Mouse (Mus musculus) intestine, embryonic 14.5 days (tissue): ENCODE data around the gene Mipol1. TPM values are rescaled to one million over a fixed set of nuclear protein-coding genes. Genes with fewer than 3 reads are reported as not detected.

Source experiments
- ATAC-seq: fragments of 200-750 bp; cut with Nextera tagmentation; replicated peaks from 2 replicates; pipeline ENCODE4 v1.8.0; 2017; ENCODE audit warnings: low read depth, moderate number of reproducible peaks, moderate TSS enrichment, moderate library complexity; ENCODE audit not compliant: low FRiP score, low TSS enrichment
- DNase-seq: peaks from one replicate; pipeline ENCODE4 v3.0.0-alpha.2; 2018; ENCODE audit warnings: low spot score
- H3K27ac ChIP-seq: fragments of 300-500 bp; sonication (generic); 2 replicates; pipeline ENCODE4 v1.5.1; 2014; ENCODE audit warnings: low read depth, mild to moderate bottlenecking, control low read depth
- H3K27me3 ChIP-seq: fragments of 300-500 bp; sonication (generic); replicated peaks from 2 replicates; pipeline ENCODE4 v1.6.1; 2014; ENCODE audit warnings: low read length, control low read depth; ENCODE audit not compliant: control insufficient read depth, insufficient read depth
- H3K36me3 ChIP-seq: fragments of 300-500 bp; sonication (generic); 2 replicates; pipeline ENCODE4 v1.6.1; 2014; ENCODE audit warnings: low read length, control low read depth; ENCODE audit not compliant: control insufficient read depth, insufficient read depth
- H3K4me1 ChIP-seq: fragments of 300-500 bp; sonication (generic); replicated peaks from 2 replicates; pipeline ENCODE4 v1.6.1; 2014; ENCODE audit warnings: low read length, control low read depth, mixed read lengths; ENCODE audit not compliant: control insufficient read depth, insufficient read depth
- H3K4me2 ChIP-seq: fragments of 300-500 bp; sonication (generic); 2 replicates; pipeline ENCODE4 v1.6.1; 2014; ENCODE audit warnings: low read length
- H3K4me3 ChIP-seq: fragments of 300-500 bp; sonication (generic); 2 replicates; pipeline ENCODE4 v1.5.1; 2014; ENCODE audit warnings: low read depth, low read length, control low read depth, mixed read lengths
- H3K9ac ChIP-seq: fragments of 300-500 bp; sonication (generic); 2 replicates; pipeline ENCODE4 v1.6.1; 2014; ENCODE audit warnings: mild to moderate bottlenecking, low read length
- H3K9me3 ChIP-seq: fragments of 300-500 bp; sonication (generic); 2 replicates; pipeline ENCODE4 v1.6.1; 2016; ENCODE audit warnings: low read length, control low read depth; ENCODE audit not compliant: control insufficient read depth
- WGBS: fragments of 180-500 bp; shearing (Covaris S2); extraction: QIAGEN DNeasy Blood & Tissue Kit; methylation state at CpG from one replicate; pipeline ENCODE4 v1.1.7; 2014; 5-methylcytosine and 5-hydroxymethylcytosine counted together
- polyA plus RNA-seq: library from polyadenylated mRNA; unstranded; fragments of >200 nt; fragmentation: Nextera tagmentation; extraction: Ambion mirVana; gene quantifications from 2 replicates; pipeline ENCODE4 v1.2.1, GENCODE M21; 2014

The Mipol1 gene
- polyA plus RNA-seq, result 9.8 and 11.5 TPM in 2 replicates

- peak; percentile 96 for ATAC-seq
- peak within 1 kb of the TSS; percentile 56 for H3K4me2 ChIP-seq
- peak within 1 kb of the TSS; percentile 76 for H3K4me3 ChIP-seq
Measured at GRCm38 (mm10) chr12:57230192-57230706, at the start of gene Mipol1, which contains the start of gene Prps1l3. Mipol1 (plus strand) TSS chr12:57230427. Prps1l3 (plus strand) TSS chr12:57230412.

GRCm38 (mm10) chr12:57184401-57185147, 45.7 kb upstream of the Mipol1 start:
- H3K36me3 ChIP-seq, result no peaks in the 10 kb centered on the region
- H3K9ac ChIP-seq, result no peak overlapping the region
- WGBS, result 61% methylated on average over 2 of the region's 2 CpGs
- H3K4me1 ChIP-seq, result no peaks in the 10 kb centered on the region
- DNase-seq (no peak), ATAC-seq (no peak)
- H3K4me3 ChIP-seq, result no peak overlapping the region
- no peak overlapping the region for H3K4me2 ChIP-seq
- no peak overlapping the region for H3K27ac ChIP-seq
- H3K27me3 ChIP-seq, result peaks cover 4% of the 10 kb centered on the region; the same call in 1 of the 2 replicates
- H3K9me3 ChIP-seq, result no peaks in the 10 kb centered on the region

More at GRCm38 (mm10) chr12:57230192-57230706, at the start of gene Mipol1, which contains the start of gene Prps1l3:
- WGBS, result 2% methylated on average over 57 of the region's 58 CpGs
- Histone ChIP-seq H3K9me3 (no peaks in the 10 kb centered on the region), H3K4me1 (peaks cover 5% of the 10 kb centered on the region; the same call in 1 of the 2 replicates), H3K27me3 (no peaks in the 10 kb centered on the region), H3K9ac (peak within 1 kb of the TSS; percentile 87), H3K36me3 (peaks cover 4% of the 10 kb centered on the region), H3K27ac (peak within 1 kb of the TSS; percentile 91)
- peak; percentile 94 for DNase-seq

DNA sequence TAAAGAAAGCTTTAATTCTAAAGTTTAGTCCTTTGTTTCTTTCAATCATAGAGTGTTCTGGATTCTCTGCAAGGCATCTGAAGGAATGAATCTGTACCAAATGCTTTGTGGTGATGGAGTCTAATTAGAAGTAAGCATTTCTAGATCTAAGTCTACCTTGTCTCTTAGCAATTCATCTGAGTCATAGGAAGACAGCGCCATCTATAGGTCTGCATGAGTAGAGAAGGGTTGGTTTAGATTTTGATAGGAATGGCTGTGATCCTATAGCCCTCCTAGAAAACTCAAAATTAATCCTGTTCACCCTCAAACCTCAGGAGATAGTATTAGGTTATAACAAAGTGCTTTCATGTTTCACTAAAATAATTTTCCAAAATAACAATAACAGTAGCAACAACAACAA, 44.8 kb upstream of the Mipol1 start:
- Histone ChIP-seq H3K9me3 (no peaks in the 10 kb centered on the region), H3K9ac (no peak overlapping the region), H3K27ac (no peak overlapping the region), H3K36me3 (no peaks in the 10 kb centered on the region), H3K4me3 (no peak overlapping the region), H3K4me1 (no peaks in the 10 kb centered on the region), H3K4me2 (no peak overlapping the region), H3K27me3 (peaks cover 4% of the 10 kb centered on the region; the same call in 1 of the 2 replicates)
- ATAC-seq (no peak), DNase-seq (no peak)
- WGBS, result 2% methylated on average over 1 of the region's 1 CpGs

DNA sequence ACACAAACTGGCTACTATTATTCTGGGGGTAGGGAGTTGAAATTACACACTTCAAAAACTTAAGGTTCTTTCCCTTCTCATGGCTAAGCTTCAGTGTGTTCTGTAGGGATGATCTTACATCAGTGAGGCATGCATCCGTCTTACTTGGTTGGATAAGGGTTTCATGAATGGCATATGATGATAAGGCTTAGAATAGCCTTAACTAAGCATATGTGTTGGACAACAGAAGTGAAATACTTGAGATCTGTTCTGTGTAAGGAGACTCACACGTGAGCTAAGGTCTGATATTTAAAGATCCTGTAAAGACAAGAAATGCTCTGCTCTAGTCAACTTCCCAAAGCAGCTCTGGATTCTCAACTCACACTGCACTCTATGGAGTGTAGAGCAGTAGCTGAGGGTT, 44.1 kb upstream of the Mipol1 start:
- no peaks in the 10 kb centered on the region for H3K36me3 ChIP-seq
- DNase-seq (no peak), ATAC-seq (no peak)
- H3K27me3 ChIP-seq, result peaks cover 4% of the 10 kb centered on the region; the same call in 1 of the 2 replicates
- H3K9ac ChIP-seq, result no peak overlapping the region
- no peak overlapping the region for H3K27ac ChIP-seq
- 79% methylated on average over 2 of the region's 2 CpGs for WGBS
- H3K9me3 ChIP-seq, result no peaks in the 10 kb centered on the region
- no peak overlapping the region for H3K4me2 ChIP-seq
- H3K4me3 ChIP-seq, result no peak overlapping the region
- H3K4me1 ChIP-seq, result no peaks in the 10 kb centered on the region

GRCm38 (mm10) chr12:57187032-57187431, 43.2 kb upstream of the Mipol1 start:
- ATAC-seq (0 out of 2 replicates have a peak, but pooled peaks have one; percentile 60), DNase-seq (no peak)
- Histone ChIP-seq H3K27ac (no peak overlapping the region), H3K9ac (no peak overlapping the region), H3K9me3 (no peaks in the 10 kb centered on the region), H3K4me1 (no peaks in the 10 kb centered on the region), H3K4me3 (no peak overlapping the region), H3K4me2 (no peak overlapping the region), H3K36me3 (no peaks in the 10 kb centered on the region), H3K27me3 (peaks cover 4% of the 10 kb centered on the region; the same call in 1 of the 2 replicates)
- WGBS, result 66% methylated on average over 4 of the region's 4 CpGs

DNA sequence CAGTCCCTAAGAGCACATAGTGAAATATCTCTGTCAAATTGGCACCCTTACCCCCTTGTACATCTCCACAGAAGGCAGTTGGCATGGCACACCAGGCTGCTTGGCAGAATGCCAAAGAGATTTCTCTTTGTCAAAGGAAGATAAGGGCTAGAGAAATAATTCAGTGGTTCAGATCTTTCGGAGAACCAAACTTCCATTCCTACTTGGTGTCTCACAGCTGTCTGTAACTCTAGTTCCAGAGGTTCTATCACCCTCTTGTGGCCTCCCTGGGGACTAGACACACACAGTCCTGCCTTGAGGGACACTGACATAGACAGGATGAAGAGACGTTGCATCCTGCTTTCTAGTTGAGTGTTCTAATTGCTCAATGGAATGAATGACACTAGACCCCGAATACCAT, 35.6 kb upstream of the Mipol1 start:
- H3K27me3 ChIP-seq, result peaks cover 18% of the 10 kb centered on the region; the same call in 1 of the 2 replicates
- H3K4me1 ChIP-seq, result no peaks in the 10 kb centered on the region
- ATAC-seq (no peak), DNase-seq (no peak)
- no peaks in the 10 kb centered on the region for H3K9me3 ChIP-seq
- no peak overlapping the region for H3K4me3 ChIP-seq
- H3K4me2 ChIP-seq, result no peak overlapping the region
- WGBS, result 35% methylated on average over 3 of the region's 3 CpGs
- no peak overlapping the region for H3K9ac ChIP-seq
- H3K27ac ChIP-seq, result no peak overlapping the region
- no peaks in the 10 kb centered on the region for H3K36me3 ChIP-seq

DNA sequence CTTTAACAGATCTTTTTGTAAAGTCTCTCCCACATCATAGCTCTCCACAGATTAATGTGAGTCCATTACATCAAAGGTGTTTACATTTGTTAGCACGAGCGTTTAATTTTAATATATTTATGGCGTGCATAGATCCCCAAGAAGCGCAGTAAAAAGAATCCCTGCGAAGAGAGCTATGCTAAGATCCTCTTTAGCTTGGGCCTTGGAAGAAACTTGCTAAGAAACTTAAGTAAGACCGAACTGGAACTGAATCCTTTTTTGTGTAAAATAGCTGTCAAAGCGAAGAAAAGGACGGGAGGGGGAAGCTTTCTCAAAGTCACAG, 34.0 kb upstream of the Mipol1 start:
- WGBS, result 11% methylated on average over 8 of the region's 8 CpGs
- no peak overlapping the region for H3K9ac ChIP-seq
- no peak overlapping the region for H3K27ac ChIP-seq
- no peaks in the 10 kb centered on the region for H3K36me3 ChIP-seq
- no peaks in the 10 kb centered on the region for H3K9me3 ChIP-seq
- H3K27me3 ChIP-seq, result peaks cover 18% of the 10 kb centered on the region; the same call in 1 of the 2 replicates
- peak overlapping the region; percentile 50 for H3K4me3 ChIP-seq
- no peak for ATAC-seq
- peak overlapping the region; percentile 83 for H3K4me2 ChIP-seq
- H3K4me1 ChIP-seq, result no peaks in the 10 kb centered on the region
- no peak for DNase-seq

- Histone ChIP-seq H3K4me2 (peak overlapping the region; percentile 83), H3K9ac (peak overlapping the region; percentile 39), H3K4me3 (peak overlapping the region; percentile 50), H3K36me3 (no peaks in the 10 kb centered on the region), H3K9me3 (no peaks in the 10 kb centered on the region), H3K27ac (no peak overlapping the region), H3K27me3 (peaks cover 18% of the 10 kb centered on the region; the same call in 1 of the 2 replicates), H3K4me1 (no peaks in the 10 kb centered on the region)
- WGBS, result 1% methylated on average over 59 of the region's 59 CpGs
- ATAC-seq, result peak; percentile 47; the same call in 1 of the 2 replicates
- DNase-seq, result peak; percentile 79
Measured at GRCm38 (mm10) chr12:57196608-57197362, 33.4 kb upstream of the Mipol1 start.
